Mouse (Mus musculus) heart, adult 2 months (tissue): ENCODE measurements around the gene Kyat1.

Experiments
- CTCF ChIP-seq: fragments of 200-600 bp; IDR thresholded peaks from 2 replicates; pipeline ENCODE4 v1.8.1; 2022; ENCODE audit warnings: antibody characterized with exemption, mild to moderate bottlenecking, moderate library complexity
- POLR2A ChIP-seq: fragments of 200-500 bp; IDR thresholded peaks from 2 replicates; pipeline ENCODE4 v1.6.1; 2011; ENCODE audit warnings: mild to moderate bottlenecking, low read depth, low read length, control low read depth; ENCODE audit not compliant: insufficient read depth

GRCm38 (mm10) chr2:30250166-30251128 is 44.8 kb upstream of the Kyat1 start:
- TF ChIP-seq POLR2A: no peak
- no peak for TF ChIP-seq CTCF
